Mouse (Mus musculus) intestine, embryonic 14.5 days (tissue): ENCODE measurements around the gene Spint5. TPM values are rescaled to one million over a fixed set of nuclear protein-coding genes. Genes with fewer than 3 reads are reported as not detected.
A peak's percentile ranks its signal among the peaks of the same experiment; 100 is the strongest.

ENCODE experiments used
- ATAC-seq: fragments of 200-750 bp; cut with Nextera tagmentation; replicated peaks from 2 replicates; pipeline ENCODE4 v1.8.0; 2017; ENCODE audit warnings: low read depth, moderate number of reproducible peaks, moderate TSS enrichment, moderate library complexity; ENCODE audit not compliant: low FRiP score, low TSS enrichment
- DNase-seq: peaks from one replicate; pipeline ENCODE4 v3.0.0-alpha.2; 2018; ENCODE audit warnings: low spot score
- H3K27ac ChIP-seq: fragments of 300-500 bp; sonication (generic); 2 replicates; pipeline ENCODE4 v1.5.1; 2014; ENCODE audit warnings: low read depth, mild to moderate bottlenecking, control low read depth
- H3K27me3 ChIP-seq: fragments of 300-500 bp; sonication (generic); replicated peaks from 2 replicates; pipeline ENCODE4 v1.6.1; 2014; ENCODE audit warnings: low read length, control low read depth; ENCODE audit not compliant: control insufficient read depth, insufficient read depth
- H3K36me3 ChIP-seq: fragments of 300-500 bp; sonication (generic); 2 replicates; pipeline ENCODE4 v1.6.1; 2014; ENCODE audit warnings: low read length, control low read depth; ENCODE audit not compliant: control insufficient read depth, insufficient read depth
- H3K4me1 ChIP-seq: fragments of 300-500 bp; sonication (generic); replicated peaks from 2 replicates; pipeline ENCODE4 v1.6.1; 2014; ENCODE audit warnings: low read length, control low read depth, mixed read lengths; ENCODE audit not compliant: control insufficient read depth, insufficient read depth
- H3K4me2 ChIP-seq: fragments of 300-500 bp; sonication (generic); 2 replicates; pipeline ENCODE4 v1.6.1; 2014; ENCODE audit warnings: low read length
- H3K4me3 ChIP-seq: fragments of 300-500 bp; sonication (generic); 2 replicates; pipeline ENCODE4 v1.5.1; 2014; ENCODE audit warnings: low read depth, low read length, control low read depth, mixed read lengths
- H3K9ac ChIP-seq: fragments of 300-500 bp; sonication (generic); 2 replicates; pipeline ENCODE4 v1.6.1; 2014; ENCODE audit warnings: mild to moderate bottlenecking, low read length
- H3K9me3 ChIP-seq: fragments of 300-500 bp; sonication (generic); 2 replicates; pipeline ENCODE4 v1.6.1; 2016; ENCODE audit warnings: low read length, control low read depth; ENCODE audit not compliant: control insufficient read depth
- WGBS: fragments of 180-500 bp; shearing (Covaris S2); extraction: QIAGEN DNeasy Blood & Tissue Kit; methylation state at CpG from one replicate; pipeline ENCODE4 v1.1.7; 2014; 5-methylcytosine and 5-hydroxymethylcytosine counted together
- polyA plus RNA-seq: library from polyadenylated mRNA; unstranded; fragments of >200 nt; fragmentation: Nextera tagmentation; extraction: Ambion mirVana; gene quantifications from 2 replicates; pipeline ENCODE4 v1.2.1, GENCODE M21; 2014

Spint5 gene
- polyA plus RNA-seq, 1 experiment from 2014 or later = not detected

- under 1% methylated on average over 70 of the region's 70 CpGs for WGBS
- H3K27me3 ChIP-seq = no peaks in the 10 kb centered on the region
- H3K36me3 ChIP-seq = peaks cover 36% of the 10 kb centered on the region
- DNase-seq = peak; percentile 97
- H3K9me3 ChIP-seq = no peaks in the 10 kb centered on the region
- peak; percentile 92 for ATAC-seq
- peak within 1 kb of the TSS; percentile 95 for H3K9ac ChIP-seq
- peak within 1 kb of the TSS; percentile 84 for H3K4me3 ChIP-seq
- H3K27ac ChIP-seq = 0 out of 2 replicates have a peak within 1 kb of the TSS, but pooled peaks have one; percentile 16
- peak within 1 kb of the TSS; percentile 97 for H3K4me2 ChIP-seq
- peaks cover 11% of the 10 kb centered on the region for H3K4me1 ChIP-seq
These were observed 30.9 kb downstream of the Spint5 start, which contains the start of the genes Wfdc3 and Dnttip1 for GRCm38 (mm10) chr2:164745843-164746479. Wfdc3 (minus strand) TSS chr2:164745931. Dnttip1 (plus strand) TSS chr2:164745983.

- no peak for ATAC-seq
- Histone ChIP-seq H3K4me1 (peaks cover 11% of the 10 kb centered on the region), H3K27me3 (no peaks in the 10 kb centered on the region), H3K4me3 (peak overlapping the region; percentile 84), H3K27ac (no peak overlapping the region), H3K36me3 (peaks cover 43% of the 10 kb centered on the region), H3K9me3 (no peaks in the 10 kb centered on the region), H3K9ac (peak overlapping the region; percentile 95), H3K4me2 (peak overlapping the region; percentile 97)
- WGBS = 51% methylated on average over 8 of the region's 8 CpGs
- no peak for DNase-seq
These were observed 31.6 kb downstream of the Spint5 start for GRCm38 (mm10) chr2:164746693-164747092.

- Histone ChIP-seq H3K36me3 (peaks cover 58% of the 10 kb centered on the region), H3K4me1 (peaks cover 11% of the 10 kb centered on the region), H3K27ac (no peak overlapping the region), H3K9ac (no peak overlapping the region), H3K27me3 (no peaks in the 10 kb centered on the region), H3K4me2 (no peak overlapping the region), H3K9me3 (no peaks in the 10 kb centered on the region), H3K4me3 (no peak overlapping the region)
- no peak for DNase-seq
- ATAC-seq = no peak
- WGBS = 77% methylated on average over 4 of the region's 4 CpGs
These were observed 33.1 kb downstream of the Spint5 start for GRCm38 (mm10) chr2:164748191-164748590.

GRCm38 (mm10) chr2:164748991-164749390, 33.9 kb downstream of the Spint5 start:
- no peak for DNase-seq
- WGBS = 92% methylated on average over 6 of the region's 6 CpGs
- Histone ChIP-seq H3K4me1 (peaks cover 11% of the 10 kb centered on the region), H3K4me2 (no peak overlapping the region), H3K9me3 (no peaks in the 10 kb centered on the region), H3K9ac (no peak overlapping the region), H3K27ac (no peak overlapping the region), H3K4me3 (no peak overlapping the region), H3K36me3 (peaks cover 65% of the 10 kb centered on the region), H3K27me3 (no peaks in the 10 kb centered on the region)
- no peak for ATAC-seq

GRCm38 (mm10) chr2:164752454-164752853, 37.3 kb downstream of the Spint5 start:
- H3K9me3 ChIP-seq = no peaks in the 10 kb centered on the region

GRCm38 (mm10) chr2:164754105-164754504, 39.0 kb downstream of the Spint5 start:
- Histone ChIP-seq H3K9ac (no peak overlapping the region), H3K36me3 (peaks cover 97% of the 10 kb centered on the region), H3K27me3 (no peaks in the 10 kb centered on the region), H3K9me3 (no peaks in the 10 kb centered on the region), H3K4me2 (no peak overlapping the region), H3K4me3 (no peak overlapping the region), H3K4me1 (no peaks in the 10 kb centered on the region), H3K27ac (no peak overlapping the region)
- 78% methylated on average over 11 of the region's 11 CpGs for WGBS
- ATAC-seq (no peak), DNase-seq (no peak)

More at GRCm38 (mm10) chr2:164752454-164752853, 37.3 kb downstream of the Spint5 start:
- no peak overlapping the region for H3K9ac ChIP-seq
- H3K27me3 ChIP-seq = no peaks in the 10 kb centered on the region
- DNase-seq (no peak), ATAC-seq (0 out of 2 replicates have a peak, but pooled peaks have one; percentile 40)
- H3K36me3 ChIP-seq = peaks cover 97% of the 10 kb centered on the region
- no peak overlapping the region for H3K4me2 ChIP-seq
- no peak overlapping the region for H3K4me3 ChIP-seq
- 84% methylated on average over 2 of the region's 2 CpGs for WGBS
- no peak overlapping the region for H3K27ac ChIP-seq
- H3K4me1 ChIP-seq = no peaks in the 10 kb centered on the region

- no peaks in the 10 kb centered on the region for H3K4me1 ChIP-seq
- no peak overlapping the region for H3K4me2 ChIP-seq
- WGBS = 79% methylated on average over 2 of the region's 2 CpGs
- H3K36me3 ChIP-seq = peaks cover 99% of the 10 kb centered on the region
- DNase-seq (no peak), ATAC-seq (no peak)
- no peaks in the 10 kb centered on the region for H3K9me3 ChIP-seq
- H3K4me3 ChIP-seq = no peak overlapping the region
- H3K27me3 ChIP-seq = no peaks in the 10 kb centered on the region
- no peak overlapping the region for H3K9ac ChIP-seq
- H3K27ac ChIP-seq = no peak overlapping the region
These were observed 39.7 kb downstream of the Spint5 start for GRCm38 (mm10) chr2:164754800-164755199.

GRCm38 (mm10) chr2:164757841-164758240, 42.7 kb downstream of the Spint5 start:
- no peaks in the 10 kb centered on the region for H3K9me3 ChIP-seq
- DNase-seq = no peak
- ATAC-seq = no peak
- H3K9ac ChIP-seq = no peak overlapping the region
- 91% methylated on average over 11 of the region's 11 CpGs for WGBS
- H3K27ac ChIP-seq = no peak overlapping the region
- peaks cover 99% of the 10 kb centered on the region for H3K36me3 ChIP-seq
- H3K27me3 ChIP-seq = no peaks in the 10 kb centered on the region
- H3K4me1 ChIP-seq = no peaks in the 10 kb centered on the region
- H3K4me2 ChIP-seq = no peak overlapping the region
- H3K4me3 ChIP-seq = no peak overlapping the region

- Histone ChIP-seq H3K4me3 (no peak overlapping the region), H3K4me2 (no peak overlapping the region), H3K9ac (no peak overlapping the region), H3K36me3 (peaks cover 100% of the 10 kb centered on the region), H3K27ac (no peak overlapping the region), H3K4me1 (no peaks in the 10 kb centered on the region), H3K27me3 (no peaks in the 10 kb centered on the region), H3K9me3 (no peaks in the 10 kb centered on the region)
- DNase-seq = no peak
- ATAC-seq = no peak
- 81% methylated on average over 1 of the region's 1 CpGs for WGBS
These were observed 43.6 kb downstream of the Spint5 start for GRCm38 (mm10) chr2:164758692-164759091.
